Mouse (Mus musculus) limb, embryonic 12.5 days (tissue): Measurements from ENCODE around the gene P2ry6. TPM values are rescaled to one million over a fixed set of nuclear protein-coding genes. Genes with fewer than 3 reads are reported as not detected.

Experiments used
- ATAC-seq: fragments of 200-750 bp; cut with Nextera tagmentation; 2 replicates; pipeline ENCODE4 v1.8.0; 2017; ENCODE audit warnings: low read depth, moderate TSS enrichment; ENCODE audit not compliant: insufficient number of reproducible peaks, insufficient read depth, low FRiP score, low TSS enrichment
- H3K27ac ChIP-seq: fragments of 300-500 bp; sonication (generic); 2 replicates; pipeline ENCODE4 v1.5.1; 2016; ENCODE audit warnings: mild to moderate bottlenecking, moderate library complexity
- H3K27me3 ChIP-seq: fragments of 300-500 bp; sonication (generic); 2 replicates; pipeline ENCODE4 v1.6.1; 2016; ENCODE audit warnings: mild to moderate bottlenecking, moderate library complexity
- H3K36me3 ChIP-seq: fragments of 300-500 bp; sonication (generic); 2 replicates; pipeline ENCODE4 v1.6.1; 2016; ENCODE audit warnings: mild to moderate bottlenecking, moderate library complexity
- H3K4me1 ChIP-seq: fragments of 300-500 bp; sonication (generic); replicated peaks from 2 replicates; pipeline ENCODE4 v1.6.1; 2016
- H3K4me2 ChIP-seq: fragments of 300-500 bp; sonication (generic); 2 replicates; pipeline ENCODE4 v1.6.1; 2016; ENCODE audit warnings: mild to moderate bottlenecking, moderate library complexity
- H3K4me3 ChIP-seq: fragments of 300-500 bp; sonication (generic); replicated peaks from 2 replicates; pipeline ENCODE4 v1.5.1; 2016; ENCODE audit warnings: mild to moderate bottlenecking
- H3K9ac ChIP-seq: fragments of 300-500 bp; sonication (generic); replicated peaks from 2 replicates; pipeline ENCODE4 v1.6.1; 2016; ENCODE audit warnings: mild to moderate bottlenecking, moderate library complexity
- H3K9me3 ChIP-seq: fragments of 300-500 bp; sonication (generic); 2 replicates; pipeline ENCODE4 v1.6.1; 2016; ENCODE audit warnings: mild to moderate bottlenecking, moderate library complexity
- whole genome bisulfite sequencing: fragments of 180-500 bp; shearing (Covaris S2); methylation state at CpG from one replicate; pipeline ENCODE4 v1.1.7; 2016; 5-methylcytosine and 5-hydroxymethylcytosine counted together
- polyA plus RNA-seq: library from polyadenylated mRNA; unstranded; fragments of >200 nt; fragmentation: Nextera tagmentation; extraction: Ambion mirVana; gene quantifications from 2 replicates; pipeline ENCODE4 v1.2.1, GENCODE M21; 2016

The P2ry6 gene
- polyA plus RNA-seq, 1 experiment from 2014 or later: 2.0 TPM

DNA sequence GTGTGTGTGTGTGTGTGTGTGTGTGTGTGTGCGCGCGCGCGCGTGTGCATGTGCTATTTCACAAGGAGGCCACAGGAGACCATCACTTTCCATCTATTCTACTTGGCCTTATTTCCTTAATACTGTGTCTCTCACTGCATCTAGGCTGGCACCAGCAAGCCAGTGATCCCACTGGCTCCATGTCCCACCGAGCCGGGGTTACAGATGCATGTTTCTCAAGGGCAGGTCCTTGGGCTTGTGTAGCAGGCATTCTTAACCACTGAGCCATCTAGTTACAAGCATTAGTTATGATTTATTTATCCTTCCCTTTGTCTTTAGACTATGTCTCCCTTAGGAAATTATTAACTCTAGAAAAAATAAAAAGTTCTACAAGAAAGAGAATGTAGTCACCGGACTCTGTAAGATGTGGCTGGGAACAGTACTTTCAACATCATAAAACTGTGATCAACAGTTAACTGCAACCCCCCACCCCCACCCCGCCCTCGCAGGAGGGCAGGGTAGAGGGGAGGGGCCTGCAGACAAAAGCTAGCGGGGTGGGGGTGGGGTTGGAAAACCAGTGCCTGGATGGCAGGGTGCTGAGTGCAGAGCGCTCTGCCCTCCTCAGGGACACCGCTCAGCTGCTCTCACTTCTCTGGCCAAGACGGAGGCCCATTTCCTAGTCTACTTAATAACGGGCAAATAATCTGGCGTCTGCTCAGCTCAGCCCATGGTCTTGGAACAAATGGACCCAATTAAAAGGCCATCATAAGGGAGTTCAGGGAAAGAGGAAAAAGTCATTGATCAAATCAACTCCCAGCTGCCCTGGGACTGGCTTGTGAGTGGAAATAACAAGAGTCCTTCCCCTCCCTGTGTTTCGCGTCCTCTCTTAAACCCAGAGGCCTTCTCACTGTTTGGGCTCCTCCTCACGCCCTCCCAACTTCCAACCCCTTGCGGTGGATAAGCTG lies 10.3 kb upstream of the P2ry6 start:
- H3K4me2 ChIP-seq: peak overlapping the region; percentile 36
- H3K9me3 ChIP-seq: no peaks in the 10 kb centered on the region
- ATAC-seq: peak; percentile 73
- H3K4me3 ChIP-seq: 0 out of 2 replicates have a peak overlapping the region, but pooled peaks have one; percentile 3
- H3K27me3 ChIP-seq: no peaks in the 10 kb centered on the region
- H3K36me3 ChIP-seq: no peaks in the 10 kb centered on the region
- WGBS: 28% methylated on average over 21 of the region's 21 CpGs
- H3K4me1 ChIP-seq: peaks cover 29% of the 10 kb centered on the region
- H3K9ac ChIP-seq: no peak overlapping the region
- peak overlapping the region; percentile 87 for H3K27ac ChIP-seq

DNA sequence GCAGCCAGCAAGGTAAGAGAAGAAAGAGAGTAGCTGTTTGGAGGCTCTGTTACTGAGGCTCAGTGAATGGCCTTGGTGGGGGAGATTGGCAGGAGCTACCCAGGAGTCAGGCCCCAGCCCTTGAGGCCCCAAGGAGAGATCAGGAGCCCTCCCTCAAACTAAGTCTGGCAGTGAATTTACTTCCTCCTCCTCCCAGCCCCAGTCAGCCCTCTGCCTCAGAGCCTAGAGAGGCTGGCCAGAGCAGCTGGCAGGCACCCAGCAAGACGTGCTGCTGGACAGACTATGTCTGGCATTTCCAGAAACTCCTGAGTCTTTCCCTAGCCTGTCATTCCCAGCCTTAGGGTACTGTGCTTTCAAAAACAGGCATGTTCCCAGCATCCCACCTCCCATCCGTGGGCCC lies 4.7 kb upstream of the P2ry6 start:
- WGBS: 37% methylated on average over 2 of the region's 2 CpGs
- no peak overlapping the region for H3K4me3 ChIP-seq
- H3K36me3 ChIP-seq: no peaks in the 10 kb centered on the region
- peaks cover 23% of the 10 kb centered on the region for H3K4me1 ChIP-seq
- H3K9ac ChIP-seq: no peak overlapping the region
- H3K9me3 ChIP-seq: no peaks in the 10 kb centered on the region
- peaks cover 15% of the 10 kb centered on the region for H3K27me3 ChIP-seq
- peak overlapping the region; percentile 56 for H3K27ac ChIP-seq
- no peak for ATAC-seq
- no peak overlapping the region for H3K4me2 ChIP-seq

DNA sequence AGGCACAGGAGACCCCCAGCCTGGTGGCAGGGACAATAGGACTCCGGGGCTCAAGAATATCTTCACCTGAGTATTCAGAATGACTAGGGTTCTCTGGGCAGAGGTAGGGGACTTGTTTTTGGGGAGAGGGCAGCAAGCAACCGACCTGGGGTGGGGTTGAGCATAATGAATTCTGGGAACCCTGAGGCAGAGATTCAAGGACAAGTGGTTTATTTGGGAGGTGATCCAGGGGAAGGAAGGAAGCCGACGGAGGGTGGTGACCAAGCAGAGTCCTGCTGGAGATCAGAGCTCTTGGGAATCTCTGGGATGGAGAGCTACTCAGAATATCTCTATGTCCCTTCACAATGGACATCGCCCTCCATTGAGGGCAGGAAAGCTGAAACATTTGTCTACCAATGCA lies 3.7 kb upstream of the P2ry6 start:
- H3K4me1 ChIP-seq: peaks cover 26% of the 10 kb centered on the region
- H3K4me2 ChIP-seq: no peak overlapping the region
- 88% methylated on average over 5 of the region's 5 CpGs for WGBS
- H3K36me3 ChIP-seq: no peaks in the 10 kb centered on the region
- no peaks in the 10 kb centered on the region for H3K9me3 ChIP-seq
- H3K4me3 ChIP-seq: no peak overlapping the region
- no peak overlapping the region for H3K9ac ChIP-seq
- ATAC-seq: no peak
- H3K27me3 ChIP-seq: peaks cover 25% of the 10 kb centered on the region
- H3K27ac ChIP-seq: no peak overlapping the region

DNA sequence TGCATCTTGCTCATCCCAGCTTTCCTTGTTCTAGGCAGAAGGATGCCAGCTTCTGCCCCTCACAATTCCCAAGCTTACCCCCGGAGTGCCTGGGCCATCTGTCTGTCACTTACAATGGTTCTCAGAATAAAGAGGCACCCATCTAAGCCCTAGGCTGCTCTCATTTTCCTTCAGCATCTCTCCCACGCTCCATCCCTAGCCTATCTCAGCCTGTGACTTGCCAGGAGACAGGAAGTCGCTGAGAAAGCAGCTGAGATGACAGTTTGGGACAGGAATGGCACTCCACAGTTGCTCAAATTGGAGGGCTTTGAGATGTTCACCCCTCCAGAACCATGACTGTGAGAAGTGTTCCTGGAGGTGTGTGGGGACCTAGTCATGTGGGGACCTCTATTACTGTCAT lies 1.6 kb downstream of the P2ry6 start:
- Histone ChIP-seq H3K4me1 (peaks cover 28% of the 10 kb centered on the region), H3K36me3 (no peaks in the 10 kb centered on the region), H3K27ac (no peak overlapping the region), H3K4me3 (no peak overlapping the region), H3K4me2 (no peak overlapping the region), H3K27me3 (peaks cover 46% of the 10 kb centered on the region), H3K9ac (no peak overlapping the region), H3K9me3 (no peaks in the 10 kb centered on the region)
- ATAC-seq: no peak
- 46% methylated on average over 3 of the region's 3 CpGs for WGBS

DNA sequence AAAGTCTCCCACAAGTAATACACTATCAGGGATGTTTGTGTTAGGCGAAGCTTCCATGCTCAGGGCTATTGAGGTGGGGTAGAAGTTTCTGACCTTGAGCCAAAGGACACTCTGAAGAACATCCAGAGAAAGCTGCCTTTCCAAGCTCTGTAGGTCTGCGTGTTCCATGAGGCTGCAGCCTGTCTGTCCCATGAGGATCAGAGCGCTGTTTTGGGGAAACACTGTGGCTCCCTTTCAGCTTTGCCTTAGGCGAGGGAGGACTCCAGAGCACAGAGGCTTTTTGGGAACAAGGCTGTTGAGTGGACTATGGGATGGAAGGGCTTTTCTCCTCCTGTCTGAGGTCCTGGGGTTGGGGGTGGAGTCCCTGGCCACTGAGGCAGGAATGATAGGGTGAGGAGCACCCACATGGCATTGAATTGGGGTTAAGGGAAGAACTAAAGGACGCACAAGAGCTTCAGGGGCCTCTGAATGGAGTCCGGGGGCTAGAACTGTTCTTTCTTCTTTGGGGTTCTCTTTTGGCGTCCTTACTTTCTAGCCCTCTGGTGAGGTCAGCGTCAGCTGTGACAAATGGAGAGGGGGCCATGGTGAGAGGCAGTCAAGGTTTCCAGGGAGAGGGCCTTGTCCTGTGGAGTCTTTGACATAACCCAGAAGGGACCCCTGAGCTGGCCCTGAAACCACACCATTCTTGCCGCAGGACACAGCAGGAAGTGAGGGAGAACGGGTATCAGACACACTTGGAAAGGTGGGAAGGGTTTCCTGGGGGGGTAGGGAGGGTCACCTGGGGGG lies 5.4 kb downstream of the P2ry6 start:
- no peak overlapping the region for H3K27ac ChIP-seq
- no peaks in the 10 kb centered on the region for H3K9me3 ChIP-seq
- H3K9ac ChIP-seq: no peak overlapping the region
- H3K27me3 ChIP-seq: peaks cover 33% of the 10 kb centered on the region
- H3K4me2 ChIP-seq: no peak overlapping the region
- no peak overlapping the region for H3K4me3 ChIP-seq
- H3K36me3 ChIP-seq: no peaks in the 10 kb centered on the region
- peaks cover 22% of the 10 kb centered on the region for H3K4me1 ChIP-seq
- ATAC-seq: no peak
- WGBS: 68% methylated on average over 10 of the region's 10 CpGs

DNA sequence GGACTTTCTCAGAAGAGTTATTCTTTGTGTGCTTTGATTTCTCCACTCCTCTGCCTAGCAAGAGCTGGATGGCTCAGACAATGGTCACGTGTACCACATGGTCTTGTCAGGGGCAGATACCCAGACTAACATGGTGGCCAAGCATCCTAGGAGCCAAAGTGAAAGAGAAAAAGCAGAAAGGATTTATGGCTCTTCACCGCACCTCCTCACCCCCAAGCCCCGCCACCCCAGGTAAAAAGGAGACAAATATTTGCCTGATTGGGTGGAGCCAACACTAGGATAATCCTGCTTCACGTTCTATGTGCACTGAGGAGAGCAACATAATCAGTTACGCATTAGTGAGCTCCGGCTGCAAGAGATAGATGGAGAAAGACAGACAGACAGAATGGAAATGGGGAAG lies 6.1 kb downstream of the P2ry6 start:
- H3K9ac ChIP-seq: no peak overlapping the region

DNA sequence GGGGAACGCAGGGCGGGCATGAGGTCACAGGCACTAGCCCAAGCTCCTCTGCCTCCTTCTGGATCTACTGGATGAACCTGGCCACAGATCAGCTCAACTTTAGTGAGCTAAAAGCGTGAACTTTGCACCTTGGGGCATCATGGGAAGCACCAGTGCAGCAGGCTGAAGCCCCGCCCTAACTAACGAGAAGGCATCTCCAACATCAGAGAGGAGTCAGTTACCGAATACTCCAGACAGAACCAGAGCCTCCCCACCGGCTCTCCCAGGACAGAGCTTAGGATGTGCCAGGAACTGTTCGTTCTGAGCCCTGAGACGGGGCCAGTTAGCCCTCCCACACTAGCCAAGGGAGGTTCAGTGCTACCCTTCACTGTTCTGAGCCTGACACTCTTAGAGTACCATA lies 6.6 kb downstream of the P2ry6 start:
- WGBS: 75% methylated on average over 9 of the region's 9 CpGs
- no peaks in the 10 kb centered on the region for H3K36me3 ChIP-seq
- peaks cover 20% of the 10 kb centered on the region for H3K27me3 ChIP-seq
- no peak overlapping the region for H3K9ac ChIP-seq
- no peak overlapping the region for H3K4me2 ChIP-seq
- no peak overlapping the region for H3K27ac ChIP-seq
- H3K4me3 ChIP-seq: no peak overlapping the region
- no peaks in the 10 kb centered on the region for H3K9me3 ChIP-seq
- H3K4me1 ChIP-seq: peaks cover 27% of the 10 kb centered on the region
- no peak for ATAC-seq

More for the DNA sequence above, 6.1 kb downstream of the P2ry6 start:
- H3K4me1 ChIP-seq: peaks cover 23% of the 10 kb centered on the region
- H3K36me3 ChIP-seq: no peaks in the 10 kb centered on the region
- no peak for ATAC-seq
- no peak overlapping the region for H3K27ac ChIP-seq
- WGBS: 88% methylated on average over 6 of the region's 6 CpGs
- H3K27me3 ChIP-seq: peaks cover 26% of the 10 kb centered on the region
- no peaks in the 10 kb centered on the region for H3K9me3 ChIP-seq
- no peak overlapping the region for H3K4me2 ChIP-seq
- no peak overlapping the region for H3K4me3 ChIP-seq

DNA sequence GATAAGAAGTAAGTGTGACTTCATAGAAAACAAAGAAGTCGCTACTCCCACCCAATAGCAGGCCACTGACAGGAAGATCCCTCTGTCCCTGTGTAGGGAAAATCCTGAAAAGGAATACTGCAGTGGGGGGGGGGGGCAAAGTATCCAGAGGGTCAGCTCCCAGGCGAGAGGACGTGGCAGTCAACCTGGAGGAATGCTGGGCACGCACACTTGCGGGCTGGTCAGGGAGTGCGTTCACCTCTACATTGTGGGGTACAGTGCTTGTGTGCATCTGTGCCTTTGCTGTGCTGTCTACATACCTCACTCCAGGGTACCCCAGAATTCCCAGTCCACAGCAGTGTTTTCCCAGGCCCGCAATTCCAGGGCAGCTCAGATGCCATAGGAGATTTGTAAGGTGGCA lies 8.4 kb downstream of the P2ry6 start:
- Histone ChIP-seq H3K4me2 (no peak overlapping the region), H3K4me1 (peaks cover 27% of the 10 kb centered on the region), H3K27ac (no peak overlapping the region), H3K36me3 (no peaks in the 10 kb centered on the region), H3K9me3 (no peaks in the 10 kb centered on the region), H3K27me3 (peaks cover 12% of the 10 kb centered on the region; the same call in 1 of the 2 replicates), H3K4me3 (no peak overlapping the region), H3K9ac (no peak overlapping the region)
- no peak for ATAC-seq
- 91% methylated on average over 7 of the region's 7 CpGs for WGBS

DNA sequence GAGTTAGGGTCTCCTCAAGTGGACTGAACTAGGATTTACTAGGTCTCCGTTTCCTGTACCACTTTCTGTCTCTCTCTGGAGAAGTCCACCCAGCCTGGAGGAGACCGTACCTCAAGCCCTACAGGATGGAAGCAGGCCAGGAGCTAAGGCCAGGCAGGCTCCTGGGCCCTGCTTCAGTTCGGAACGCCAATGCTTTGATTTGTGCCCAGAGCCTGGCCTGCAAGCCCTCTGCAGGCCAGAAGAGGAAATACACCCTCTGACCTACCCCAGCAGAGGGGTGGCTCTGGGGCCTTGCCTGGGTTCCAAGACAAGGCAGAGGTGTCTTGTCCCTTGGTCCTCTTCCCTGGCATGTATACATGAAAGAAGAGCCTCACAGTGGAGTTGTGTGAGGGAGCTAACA lies 9.4 kb downstream of the P2ry6 start:
- ATAC-seq: no peak
- no peak overlapping the region for H3K9ac ChIP-seq
- no peaks in the 10 kb centered on the region for H3K36me3 ChIP-seq
- peaks cover 22% of the 10 kb centered on the region; the same call in 1 of the 2 replicates for H3K4me1 ChIP-seq
- no peak overlapping the region for H3K4me2 ChIP-seq
- WGBS: 15% methylated on average over 4 of the region's 4 CpGs
- H3K4me3 ChIP-seq: no peak overlapping the region
- no peak overlapping the region for H3K27ac ChIP-seq
- H3K9me3 ChIP-seq: no peaks in the 10 kb centered on the region
- peaks cover 12% of the 10 kb centered on the region; the same call in 1 of the 2 replicates for H3K27me3 ChIP-seq

DNA sequence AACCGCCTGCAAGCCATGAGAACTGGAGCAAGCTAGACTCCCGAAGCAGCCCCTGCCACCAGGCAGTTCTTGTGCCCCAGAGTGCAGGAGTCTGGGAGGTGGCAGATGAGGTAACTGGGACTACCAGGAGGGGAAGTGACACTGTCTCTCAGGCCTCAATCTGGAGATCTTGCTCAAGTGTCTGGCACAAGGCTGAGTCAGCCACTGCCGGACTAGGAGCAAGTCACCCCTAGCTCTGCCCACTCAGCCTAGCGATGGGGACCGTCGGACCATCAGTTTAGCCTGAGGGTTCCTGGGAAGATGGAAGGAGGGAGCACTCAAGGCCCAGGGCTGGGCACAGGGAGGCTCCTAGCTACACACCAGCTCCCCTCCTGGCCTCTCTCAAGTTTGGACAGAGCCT lies 10.2 kb downstream of the P2ry6 start:
- Histone ChIP-seq H3K9ac (no peak overlapping the region), H3K27me3 (0 out of 2 replicates have a peak, but pooled peaks cover 5% of the 10 kb centered on the region), H3K4me2 (no peak overlapping the region), H3K27ac (0 out of 2 replicates have a peak overlapping the region, but pooled peaks have one; percentile 14), H3K4me3 (no peak overlapping the region), H3K36me3 (no peaks in the 10 kb centered on the region), H3K4me1 (0 out of 2 replicates have a peak, but pooled peaks cover 14% of the 10 kb centered on the region), H3K9me3 (no peaks in the 10 kb centered on the region)
- 73% methylated on average over 6 of the region's 6 CpGs for WGBS
- ATAC-seq: no peak

DNA sequence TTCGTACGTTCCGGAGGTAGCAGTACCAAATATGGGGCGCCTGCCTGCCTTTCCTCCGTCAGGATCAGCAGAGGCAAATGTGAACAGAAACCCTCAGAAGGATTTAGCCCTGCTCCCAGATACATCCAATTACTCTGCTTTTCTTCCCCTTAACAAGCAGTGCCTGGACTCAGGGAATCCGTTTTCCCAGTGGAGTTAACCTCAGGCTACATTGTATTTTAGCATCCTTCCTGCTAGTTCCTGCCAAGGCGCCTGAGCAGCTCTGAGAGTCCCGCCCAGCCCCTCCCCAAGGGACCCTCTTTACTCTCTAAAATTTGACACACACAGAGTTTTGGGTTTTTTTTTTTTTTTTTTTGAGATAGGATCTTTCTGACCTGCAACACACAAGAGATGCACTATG lies 11.1 kb downstream of the P2ry6 start:
- 0 out of 2 replicates have a peak, but pooled peaks cover 14% of the 10 kb centered on the region for H3K4me1 ChIP-seq
- no peak overlapping the region for H3K27ac ChIP-seq
- no peak for ATAC-seq
- H3K4me2 ChIP-seq: no peak overlapping the region
- peaks cover 3% of the 10 kb centered on the region; the same call in 1 of the 2 replicates for H3K9me3 ChIP-seq
- WGBS: 60% methylated on average over 8 of the region's 8 CpGs
- no peak overlapping the region for H3K9ac ChIP-seq
- no peaks in the 10 kb centered on the region for H3K36me3 ChIP-seq
- no peak overlapping the region for H3K4me3 ChIP-seq
- 0 out of 2 replicates have a peak, but pooled peaks cover 5% of the 10 kb centered on the region for H3K27me3 ChIP-seq
